Mouse (Mus musculus) lung, postnatal 25 days (tissue): ENCODE results near the gene Tmem117.

Source experiments
- DNase-seq: peaks from one replicate; pipeline ENCODE4 v3.0.0; 2022; ENCODE audit warnings: low spot score

Gene Tmem117

GRCm38 (mm10) chr15:94770832-94771578 is 142.0 kb downstream of the Tmem117 start:
- no peak for DNase-seq

- DNase-seq: no peak
Observed at GRCm38 (mm10) chr15:94771691-94772090, 142.7 kb downstream of the Tmem117 start.

GRCm38 (mm10) chr15:94776119-94777069 is 147.4 kb downstream of the Tmem117 start:
- DNase-seq: no peak

GRCm38 (mm10) chr15:94781556-94781955 is 152.5 kb downstream of the Tmem117 start:
- DNase-seq: no peak

GRCm38 (mm10) chr15:94793455-94793854 is 164.4 kb downstream of the Tmem117 start:
- DNase-seq: no peak

- no peak for DNase-seq
Observed at GRCm38 (mm10) chr15:94795484-94795883, 166.5 kb downstream of the Tmem117 start.

- DNase-seq: no peak
Observed at GRCm38 (mm10) chr15:94798236-94798635, 169.2 kb downstream of the Tmem117 start.

GRCm38 (mm10) chr15:94801462-94801861 is 172.4 kb downstream of the Tmem117 start:
- no peak for DNase-seq

GRCm38 (mm10) chr15:94802820-94803219 is 173.8 kb downstream of the Tmem117 start:
- DNase-seq: no peak

GRCm38 (mm10) chr15:94803624-94804342 is 174.8 kb downstream of the Tmem117 start:
- no peak for DNase-seq

GRCm38 (mm10) chr15:94806005-94806404 is 177.0 kb downstream of the Tmem117 start:
- DNase-seq: no peak

- no peak for DNase-seq
Observed at GRCm38 (mm10) chr15:94811550-94811949, 182.5 kb downstream of the Tmem117 start.

GRCm38 (mm10) chr15:94814213-94815100 is 185.4 kb downstream of the Tmem117 start:
- no peak for DNase-seq

GRCm38 (mm10) chr15:94835634-94836033 is 206.6 kb downstream of the Tmem117 start:
- DNase-seq: no peak

GRCm38 (mm10) chr15:94838646-94839045 is 209.6 kb downstream of the Tmem117 start:
- no peak for DNase-seq

GRCm38 (mm10) chr15:94847501-94847900 is 218.5 kb downstream of the Tmem117 start:
- DNase-seq: no peak

- no peak for DNase-seq
Observed at GRCm38 (mm10) chr15:94859641-94860040, 230.6 kb downstream of the Tmem117 start.

- no peak for DNase-seq
Observed at GRCm38 (mm10) chr15:94861173-94861572, 232.1 kb downstream of the Tmem117 start.

- no peak for DNase-seq
Observed at GRCm38 (mm10) chr15:94864134-94864533, 235.1 kb downstream of the Tmem117 start.

GRCm38 (mm10) chr15:94868372-94868771 is 239.3 kb downstream of the Tmem117 start:
- DNase-seq: no peak

GRCm38 (mm10) chr15:94885026-94885425 is 256.0 kb downstream of the Tmem117 start:
- DNase-seq: no peak
